In the genomic region with DNA sequence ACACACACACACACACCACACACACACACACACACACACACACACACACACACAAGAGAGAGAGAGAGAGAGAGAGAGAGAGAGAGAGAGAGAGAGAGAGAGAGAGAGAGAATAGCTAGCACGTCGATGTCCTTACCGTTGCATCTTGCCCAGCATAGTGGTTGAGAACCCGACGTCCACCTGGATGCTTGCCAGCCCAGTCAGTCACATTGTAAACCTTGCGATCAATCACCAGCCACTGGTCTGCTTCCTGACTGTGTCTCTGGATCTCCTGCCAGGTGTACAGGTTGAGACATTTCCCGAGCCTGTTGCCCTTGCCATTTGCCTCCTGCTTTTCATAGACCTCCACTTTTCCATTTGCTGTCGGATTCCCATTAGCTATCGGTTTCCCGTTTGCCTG, we compare ENCODE assay signal across 28 mouse cellular contexts. TPM values are rescaled to one million over a fixed set of nuclear protein-coding genes. Genes with fewer than 3 reads are reported as not detected.
DNase-seq lines count a peak whose midpoint lies in the region; ATAC-seq lines count a peak whose summit lies in the region.
"Had no signal": no experiment of that assay in that cellular context is flagged by ENCODE, and none has a peak within 500 bp of the region (broad histone marks: within the 10 kb centered on the region; RNA-seq: fewer than 3 reads in every experiment).

No protein-coding gene starts in this region.

- H3K4me2 ChIP-seq in embryonic facial prominence, embryonic 14.5 days (ENCODE audit: low read depth, low read length), result no peak overlapping the region
- H3K4me2 ChIP-seq: embryonic facial prominence, embryonic 13.5 days; hindbrain, embryonic 14.5 days; midbrain, embryonic 15.5 days; neural tube, embryonic 13.5 days had no signal

- WGBS in embryonic facial prominence, embryonic 14.5 days, result 80% methylated on average over 10 of the region's 10 CpGs
- 88% methylated on average over 10 of the region's 10 CpGs for WGBS in embryonic facial prominence, embryonic 10.5 days

- no peaks in the 10 kb centered on the region for H3K27me3 ChIP-seq in embryonic facial prominence, embryonic 14.5 days (replicated peaks; ENCODE audit: control insufficient read depth, insufficient read depth, low read length)
- no peaks in the 10 kb centered on the region for H3K27me3 ChIP-seq in embryonic facial prominence, embryonic 10.5 days (replicated peaks; ENCODE audit: low read depth, poor library complexity, severe bottlenecking)
- H3K27me3 ChIP-seq: embryonic facial prominence, embryonic 13.5 days; midbrain, embryonic 15.5 days; neural tube, embryonic 13.5 days had no signal

- ATAC-seq in embryonic facial prominence, embryonic 14.5 days (ENCODE audit: low read depth), result no peak
- no peak for ATAC-seq in megakaryocyte progenitor cell, adult 5-6 weeks (replicated peaks; ENCODE audit: poor library complexity)
- ATAC-seq: CD4-positive, CD25-positive, alpha-beta regulatory T cell, adult 4 months; inflammation-experienced regulatory T-cells, adult 6 months had no signal

- H3K36me3 ChIP-seq in embryonic facial prominence, embryonic 14.5 days (ENCODE audit: control insufficient read depth, insufficient read depth, low read length), result no peaks in the 10 kb centered on the region
- H3K36me3 ChIP-seq in embryonic facial prominence, embryonic 10.5 days (replicated peaks), result no peaks in the 10 kb centered on the region
- H3K36me3 ChIP-seq: embryonic facial prominence, embryonic 13.5 days; heart, embryonic 10.5 days; midbrain, embryonic 15.5 days; neural tube, embryonic 13.5 days had no signal

- no peaks in the 10 kb centered on the region for H3K4me1 ChIP-seq in embryonic facial prominence, embryonic 14.5 days (ENCODE audit: control insufficient read depth, insufficient read depth, low read length)
- no peaks in the 10 kb centered on the region for H3K4me1 ChIP-seq in embryonic facial prominence, embryonic 10.5 days
- H3K4me1 ChIP-seq: heart, embryonic 10.5 days; midbrain, embryonic 15.5 days; neural tube, embryonic 13.5 days had no signal

- no peaks in the 10 kb centered on the region for H3K9me3 ChIP-seq in embryonic facial prominence, embryonic 14.5 days (ENCODE audit: control insufficient read depth, low read length)
- no peaks in the 10 kb centered on the region for H3K9me3 ChIP-seq in embryonic facial prominence, embryonic 10.5 days
- H3K9me3 ChIP-seq: embryonic facial prominence, embryonic 13.5 days; heart, embryonic 10.5 days; midbrain, embryonic 15.5 days; neural tube, embryonic 13.5 days had no signal

- no peak overlapping the region for H3K27ac ChIP-seq in embryonic facial prominence, embryonic 14.5 days (replicated peaks; ENCODE audit: low read depth, low read length)
- no peak overlapping the region for H3K27ac ChIP-seq in embryonic facial prominence, embryonic 10.5 days (replicated peaks)
- H3K27ac ChIP-seq: embryonic facial prominence, embryonic 13.5 days; gastrocnemius, adult 2 months; heart, embryonic 10.5 days; hindbrain, embryonic 14.5 days; liver, embryonic 14.5 days; midbrain, embryonic 15.5 days; neural tube, embryonic 13.5 days had no signal

- no peak overlapping the region for H3K4me3 ChIP-seq in embryonic facial prominence, embryonic 14.5 days (ENCODE audit: low read depth, low read length)
- no peak overlapping the region for H3K4me3 ChIP-seq in embryonic facial prominence, embryonic 10.5 days
- H3K4me3 ChIP-seq: embryonic facial prominence, embryonic 13.5 days; gastrocnemius, adult 2 months; heart, embryonic 10.5 days; midbrain, embryonic 15.5 days; myocyte; neural tube, embryonic 13.5 days had no signal

- no peak overlapping the region for H3K9ac ChIP-seq in embryonic facial prominence, embryonic 14.5 days (ENCODE audit: low read depth, low read length)
- H3K9ac ChIP-seq: embryonic facial prominence, embryonic 13.5 days; hindbrain, embryonic 14.5 days; liver, embryonic 14.5 days; midbrain, embryonic 15.5 days; neural tube, embryonic 13.5 days had no signal

- DNase-seq in embryonic facial prominence, embryonic 14.5 days (ENCODE audit: low spot score), result peak; percentile 5
- DNase-seq in embryonic facial prominence, embryonic 10.5 days (ENCODE audit: low spot score), result no peak
- DNase-seq in right cerebral cortex, postnatal 4 days, result peak; percentile 3
- DNase-seq in right cerebral cortex, postnatal 36 days (ENCODE audit: low spot score in 2 of 2), result no peak
- peak; percentile 39 for DNase-seq in testis, postnatal 10 days (ENCODE audit: low spot score)
- no peak for DNase-seq in kidney, adult 18-20 months
- DNase-seq: cerebellum, adult 18-20 months; gastrocnemius, adult 2 months; heart, postnatal 4 days; kidney, adult 8-10 months; kidney, postnatal 36 days; layer of hippocampus, postnatal 36 days; lung, postnatal 4 days; right cerebral cortex, adult 18-20 months; thymus, adult 18-20 months had no signal

RNA-seq across cellular contexts. Expression of a gene that starts 0.5 kb away (rescaled TPM):
- 4.3 and 4.5 TPM in 2 replicates for polyA plus RNA-seq in embryonic facial prominence, embryonic 14.5 days (2014; fragmentation: Nextera tagmentation; extraction: Ambion mirVana)
- polyA plus RNA-seq in embryonic facial prominence, embryonic 10.5 days (2016; fragmentation: Nextera tagmentation; extraction: Ambion mirVana), result 0.09 TPM in 1 of 2 replicates, not detected in the other
- total RNA-seq in megakaryocyte progenitor cell, adult 5-6 weeks (2015), result not detected in 2 replicates
- total RNA-seq in megakaryocyte progenitor cell, adult 5-6 weeks (2017), result not detected in 2 replicates
- total RNA-seq: gastrocnemius, adult 2 months; granulocyte monocyte progenitor cell, adult 5-6 weeks; heart, postnatal 4 days had no signal
- polyA plus RNA-seq: CD4-positive, CD25-positive, alpha-beta regulatory T cell, adult 4 months; frontal cortex, adult 2 months; heart, embryonic 10.5 days; inflammation-experienced regulatory T-cells, adult 6 months; liver, embryonic 14.5 days; myocyte; neural tube, embryonic 13.5 days; small intestine, adult 2 months had no signal

Comparison
In these comparisons a context has a peak if more than half of its experiments do, and no peak if none do; other contexts are left out.
1. DNase-seq: peak in embryonic facial prominence, embryonic 14.5 days (single experiment), right cerebral cortex, postnatal 4 days (single experiment) and testis, postnatal 10 days (single experiment); none in embryonic facial prominence, embryonic 10.5 days (single experiment), right cerebral cortex, postnatal 36 days (0 of 2) and kidney, adult 18-20 months (single experiment).